Mouse (Mus musculus) adrenal gland, adult (tissue): Measurements from ENCODE around the gene Prss57.

Experiments used
- DNase-seq, 2 experiments: peaks; one replicate each; pipeline ENCODE4 v3.0.0; 2022 to 2023; ENCODE audit warnings: low spot score in 1 of 2; ENCODE audit not compliant: inconsistent age in 2 of 2

The Prss57 gene

GRCm38 (mm10) chr10:79783920-79784800, 6.6 kb downstream of the Prss57 start:
- DNase-seq = peak in 1 of 2 experiments; percentile 75

- peak; percentile 28 to 67 for DNase-seq
Observed at GRCm38 (mm10) chr10:79783050-79783449, 7.7 kb downstream of the Prss57 start.

GRCm38 (mm10) chr10:79781956-79782355, 8.8 kb downstream of the Prss57 start:
- DNase-seq = peak in 1 of 2 experiments; percentile 22

- peak in 1 of 2 experiments; percentile 47 for DNase-seq
Observed at GRCm38 (mm10) chr10:79781139-79781538, 9.6 kb downstream of the Prss57 start.

GRCm38 (mm10) chr10:79780664-79781015, 10.1 kb downstream of the Prss57 start:
- DNase-seq = no peak

- DNase-seq = peak; percentile 99
Observed at GRCm38 (mm10) chr10:79779784-79780663, 10.7 kb downstream of the Prss57 start.

- peak; percentile 29 to 50 for DNase-seq
Observed at GRCm38 (mm10) chr10:79779193-79779592, 11.6 kb downstream of the Prss57 start.

GRCm38 (mm10) chr10:79778006-79778405, 12.8 kb downstream of the Prss57 start:
- DNase-seq = peak; percentile 81 to 83

GRCm38 (mm10) chr10:79777103-79777531, 13.6 kb downstream of the Prss57 start, which contains the start of gene Fstl3:
Fstl3 (plus strand) TSS chr10:79777272.
- peak; percentile 75 to 85 for DNase-seq

GRCm38 (mm10) chr10:79774486-79775279, 16.1 kb downstream of the Prss57 start:
- no peak for DNase-seq

- peak in 1 of 2 experiments; percentile 68 for DNase-seq
Observed at GRCm38 (mm10) chr10:79773208-79773607, 17.6 kb downstream of the Prss57 start.

- no peak for DNase-seq
Observed at GRCm38 (mm10) chr10:79772320-79772719, 18.4 kb downstream of the Prss57 start.

- no peak for DNase-seq
Observed at GRCm38 (mm10) chr10:79769329-79769728, 21.4 kb downstream of the Prss57 start.

GRCm38 (mm10) chr10:79768400-79768799, 22.4 kb downstream of the Prss57 start:
- peak; percentile 81 to 92 for DNase-seq

- DNase-seq = peak; percentile 96 to 97
Observed at GRCm38 (mm10) chr10:79767372-79768244, 23.2 kb downstream of the Prss57 start.

- peak; percentile 100 for DNase-seq
Observed at GRCm38 (mm10) chr10:79766508-79767325, 24.0 kb downstream of the Prss57 start, which contains the start of gene Rnf126. Rnf126 (minus strand) TSS chr10:79766952.

GRCm38 (mm10) chr10:79766001-79766507, 24.7 kb downstream of the Prss57 start:
- DNase-seq = no peak

- peak in 1 of 2 experiments; percentile 52 for DNase-seq
Observed at GRCm38 (mm10) chr10:79765228-79765745, 25.5 kb downstream of the Prss57 start.
